Mouse (Mus musculus) midbrain, embryonic 10.5 days (tissue): ENCODE measurements around the gene Adamtsl4. TPM values are rescaled to one million over a fixed set of nuclear protein-coding genes. Genes with fewer than 3 reads are reported as not detected.
A peak's percentile ranks its signal among the peaks of the same experiment; 100 is the strongest.

Experiments used
- DNase-seq: peaks from one replicate; pipeline ENCODE4 v3.0.0-alpha.2; 2017; ENCODE audit warnings: low spot score
- H3K27ac ChIP-seq: fragments of 300-500 bp; sonication (generic); replicated peaks from 2 replicates; pipeline ENCODE4 v1.5.1; 2016; ENCODE audit warnings: mild to moderate bottlenecking
- H3K27me3 ChIP-seq: fragments of 300-500 bp; sonication (generic); 2 replicates; pipeline ENCODE4 v1.6.1; 2016; ENCODE audit warnings: low read depth, mild to moderate bottlenecking; ENCODE audit not compliant: poor library complexity, severe bottlenecking
- H3K36me3 ChIP-seq: fragments of 300-500 bp; sonication (generic); 2 replicates; pipeline ENCODE4 v1.6.1; 2016; ENCODE audit warnings: mild to moderate bottlenecking, moderate library complexity
- H3K4me1 ChIP-seq: fragments of 300-500 bp; sonication (generic); 2 replicates; pipeline ENCODE4 v1.6.1; 2016
- H3K4me3 ChIP-seq: fragments of 300-500 bp; sonication (generic); 2 replicates; pipeline ENCODE4 v1.5.1; 2016; ENCODE audit warnings: mild to moderate bottlenecking, moderate library complexity
- H3K9me3 ChIP-seq: fragments of 300-500 bp; sonication (generic); replicated peaks from 2 replicates; pipeline ENCODE4 v1.6.1; 2016; ENCODE audit warnings: mild to moderate bottlenecking
- WGBS: fragments of 180-500 bp; shearing (Covaris S2); methylation state at CpG from one replicate; pipeline ENCODE4 v1.1.7; 2016; 5-methylcytosine and 5-hydroxymethylcytosine counted together
- polyA plus RNA-seq: library from polyadenylated mRNA; unstranded; fragments of >200 nt; fragmentation: Nextera tagmentation; extraction: Ambion mirVana; gene quantifications from 2 replicates; pipeline ENCODE4 v1.2.1, GENCODE M21; 2016

Adamtsl4 gene
- polyA plus RNA-seq, 1 experiment from 2014 or later: 1.4 TPM

- 0 out of 2 replicates have a peak overlapping the region, but pooled peaks have one; percentile 0 for H3K27ac ChIP-seq
- 89% methylated on average over 16 of the region's 16 CpGs for WGBS
- H3K27me3 ChIP-seq: no peaks in the 10 kb centered on the region
- H3K4me3 ChIP-seq: no peak overlapping the region
- no peaks in the 10 kb centered on the region for H3K36me3 ChIP-seq
- peaks cover 19% of the 10 kb centered on the region for H3K4me1 ChIP-seq
- no peak for DNase-seq
- H3K9me3 ChIP-seq: no peaks in the 10 kb centered on the region
Measured at GRCm38 (mm10) chr3:95651391-95652203, 36.1 kb downstream of the Adamtsl4 start.

- 91% methylated on average over 3 of the region's 3 CpGs for WGBS
- no peak overlapping the region for H3K27ac ChIP-seq
Measured at GRCm38 (mm10) chr3:95651033-95651373, 36.7 kb downstream of the Adamtsl4 start.

GRCm38 (mm10) chr3:95650276-95651032, 37.3 kb downstream of the Adamtsl4 start:
- Histone ChIP-seq H3K9me3 (no peaks in the 10 kb centered on the region), H3K27me3 (no peaks in the 10 kb centered on the region), H3K36me3 (no peaks in the 10 kb centered on the region), H3K27ac (no peak overlapping the region), H3K4me1 (peaks cover 19% of the 10 kb centered on the region), H3K4me3 (no peak overlapping the region)
- WGBS: 81% methylated on average over 6 of the region's 6 CpGs
- no peak for DNase-seq

More at GRCm38 (mm10) chr3:95651033-95651373, 36.7 kb downstream of the Adamtsl4 start:
- H3K9me3 ChIP-seq: no peaks in the 10 kb centered on the region
- no peak overlapping the region for H3K4me3 ChIP-seq
- H3K27me3 ChIP-seq: no peaks in the 10 kb centered on the region
- H3K36me3 ChIP-seq: no peaks in the 10 kb centered on the region
- DNase-seq: no peak
- peaks cover 19% of the 10 kb centered on the region for H3K4me1 ChIP-seq

- Histone ChIP-seq H3K4me1 (peaks cover 8% of the 10 kb centered on the region), H3K27me3 (no peaks in the 10 kb centered on the region), H3K4me3 (no peak overlapping the region), H3K36me3 (no peaks in the 10 kb centered on the region), H3K9me3 (no peaks in the 10 kb centered on the region), H3K27ac (no peak overlapping the region)
- WGBS: 91% methylated on average over 5 of the region's 5 CpGs
- no peak for DNase-seq
Measured at GRCm38 (mm10) chr3:95648016-95648415, 39.7 kb downstream of the Adamtsl4 start.

- no peaks in the 10 kb centered on the region for H3K27me3 ChIP-seq
- H3K27ac ChIP-seq: no peak overlapping the region
- no peak for DNase-seq
- no peaks in the 10 kb centered on the region for H3K4me1 ChIP-seq
- H3K9me3 ChIP-seq: no peaks in the 10 kb centered on the region
- WGBS: 66% methylated on average over 10 of the region's 10 CpGs
- H3K36me3 ChIP-seq: peaks cover 14% of the 10 kb centered on the region
- H3K4me3 ChIP-seq: no peak overlapping the region
Measured at GRCm38 (mm10) chr3:95645313-95646235, 42.1 kb downstream of the Adamtsl4 start.

- DNase-seq: no peak
- H3K4me1 ChIP-seq: no peaks in the 10 kb centered on the region
- 91% methylated on average over 7 of the region's 7 CpGs for WGBS
- H3K27me3 ChIP-seq: no peaks in the 10 kb centered on the region
- no peak overlapping the region for H3K4me3 ChIP-seq
- H3K36me3 ChIP-seq: peaks cover 38% of the 10 kb centered on the region
- H3K9me3 ChIP-seq: no peaks in the 10 kb centered on the region
- H3K27ac ChIP-seq: no peak overlapping the region
Measured at GRCm38 (mm10) chr3:95643097-95643496, 44.6 kb downstream of the Adamtsl4 start.

- Histone ChIP-seq H3K27me3 (no peaks in the 10 kb centered on the region), H3K9me3 (no peaks in the 10 kb centered on the region), H3K36me3 (peaks cover 72% of the 10 kb centered on the region), H3K4me3 (no peak overlapping the region), H3K27ac (no peak overlapping the region), H3K4me1 (no peaks in the 10 kb centered on the region)
- no peak for DNase-seq
- WGBS: 93% methylated on average over 1 of the region's 1 CpGs
Measured at GRCm38 (mm10) chr3:95639694-95640093, 48.0 kb downstream of the Adamtsl4 start.

- Histone ChIP-seq H3K36me3 (peaks cover 98% of the 10 kb centered on the region), H3K4me3 (no peak overlapping the region), H3K27me3 (no peaks in the 10 kb centered on the region), H3K27ac (no peak overlapping the region), H3K4me1 (no peaks in the 10 kb centered on the region), H3K9me3 (no peaks in the 10 kb centered on the region)
- 91% methylated on average over 4 of the region's 4 CpGs for WGBS
- DNase-seq: no peak
Measured at GRCm38 (mm10) chr3:95636072-95636471, 51.6 kb downstream of the Adamtsl4 start.

GRCm38 (mm10) chr3:95635636-95636035, 52.1 kb downstream of the Adamtsl4 start:
- H3K27me3 ChIP-seq: no peaks in the 10 kb centered on the region
- H3K9me3 ChIP-seq: no peaks in the 10 kb centered on the region
- WGBS: 87% methylated on average over 4 of the region's 4 CpGs
- H3K4me3 ChIP-seq: no peak overlapping the region
- H3K4me1 ChIP-seq: no peaks in the 10 kb centered on the region
- H3K36me3 ChIP-seq: peaks cover 98% of the 10 kb centered on the region
- no peak overlapping the region for H3K27ac ChIP-seq
- no peak for DNase-seq

GRCm38 (mm10) chr3:95632648-95633588, 54.8 kb downstream of the Adamtsl4 start:
- H3K4me3 ChIP-seq: no peak overlapping the region
- H3K27ac ChIP-seq: no peak overlapping the region
- no peak for DNase-seq
- 80% methylated on average over 12 of the region's 12 CpGs for WGBS
- H3K9me3 ChIP-seq: no peaks in the 10 kb centered on the region
- no peaks in the 10 kb centered on the region for H3K4me1 ChIP-seq
- peaks cover 100% of the 10 kb centered on the region for H3K36me3 ChIP-seq
- no peaks in the 10 kb centered on the region for H3K27me3 ChIP-seq

GRCm38 (mm10) chr3:95631304-95631703, 56.4 kb downstream of the Adamtsl4 start:
- H3K27ac ChIP-seq: no peak overlapping the region
- no peak for DNase-seq
- no peak overlapping the region for H3K4me3 ChIP-seq
- no peaks in the 10 kb centered on the region for H3K27me3 ChIP-seq
- H3K36me3 ChIP-seq: peaks cover 100% of the 10 kb centered on the region
- 80% methylated on average over 6 of the region's 6 CpGs for WGBS
- H3K4me1 ChIP-seq: peaks cover 7% of the 10 kb centered on the region
- H3K9me3 ChIP-seq: no peaks in the 10 kb centered on the region
